Mouse (Mus musculus) olfactory bulb, adult 2 months (tissue): ENCODE measurements around the gene Nceh1. TPM values are rescaled to one million over a fixed set of nuclear protein-coding genes. Genes with fewer than 3 reads are reported as not detected.
"Not testable (repeated sequence)": the region's sequence is repeated elsewhere in the genome, so short reads cannot be mapped to it uniquely, and the experiment has no call there.

Source experiments
- H3K27ac ChIP-seq: fragments of 200-500 bp; 2 replicates; pipeline ENCODE4 v1.5.1; 2012; ENCODE audit warnings: low read depth, low read length; ENCODE audit not compliant: insufficient read depth
- H3K4me1 ChIP-seq: fragments of 200-500 bp; 2 replicates; pipeline ENCODE4 v1.6.1; 2012; ENCODE audit warnings: low read length; ENCODE audit not compliant: control insufficient read depth, insufficient read depth
- H3K4me3 ChIP-seq: fragments of 200-500 bp; 2 replicates; pipeline ENCODE4 v1.5.1; 2012; ENCODE audit warnings: mild to moderate bottlenecking, low read depth, low read length, moderate library complexity; ENCODE audit not compliant: insufficient read depth
- CTCF ChIP-seq: fragments of 200-500 bp; IDR thresholded peaks from 2 replicates; pipeline ENCODE4 v1.5.1; 2012; ENCODE audit warnings: low read depth, mild to moderate bottlenecking, low read length, moderate library complexity; ENCODE audit not compliant: insufficient read depth
- POLR2A ChIP-seq: fragments of 200-500 bp; IDR thresholded peaks from 2 replicates; pipeline ENCODE4 v1.6.1; 2012; ENCODE audit warnings: mild to moderate bottlenecking, low read depth, low read length, moderate library complexity; ENCODE audit not compliant: insufficient read depth
- WGBS: fragments of 180-500 bp; shearing (Covaris S2); methylation state at CpG from one replicate; pipeline ENCODE4 v1.1.7; 2018; 5-methylcytosine and 5-hydroxymethylcytosine counted together
- polyA plus RNA-seq: library from polyadenylated mRNA; stranded (reverse); fragments of >200 nt; gene quantifications from 2 replicates; pipeline ENCODE4 v1.2.4, GENCODE M21; 2012; ENCODE audit warnings: low replicate concordance; ENCODE audit not compliant: missing spikeins, insufficient read depth, insufficient read length

Gene Nceh1
- polyA plus RNA-seq, 1 experiment: not detected

GRCm38 (mm10) chr3:27267887-27268286, 85.1 kb downstream of the Nceh1 start:
- TF ChIP-seq POLR2A (no peak), CTCF (no peak)
- 67% methylated on average over 4 of the region's 4 CpGs for WGBS
- Histone ChIP-seq H3K27ac (no peak overlapping the region), H3K4me1 (no peaks in the 10 kb centered on the region), H3K4me3 (no peak overlapping the region)

GRCm38 (mm10) chr3:27269151-27269550, 86.4 kb downstream of the Nceh1 start:
- WGBS: 71% methylated on average over 4 of the region's 4 CpGs
- TF ChIP-seq CTCF: no peak
- TF ChIP-seq POLR2A: no peak
- Histone ChIP-seq H3K4me1 (no peaks in the 10 kb centered on the region), H3K27ac (no peak overlapping the region), H3K4me3 (no peak overlapping the region)

- 55% methylated on average over 11 of the region's 11 CpGs for WGBS
- no peaks in the 10 kb centered on the region for H3K4me1 ChIP-seq
- no peak overlapping the region for H3K4me3 ChIP-seq
- TF ChIP-seq CTCF (no peak), POLR2A (no peak)
- no peak overlapping the region for H3K27ac ChIP-seq
Measured at GRCm38 (mm10) chr3:27270160-27270962, 87.6 kb downstream of the Nceh1 start.

- no peak overlapping the region for H3K27ac ChIP-seq
- TF ChIP-seq CTCF (no peak), POLR2A (no peak)
- H3K4me1 ChIP-seq: no peaks in the 10 kb centered on the region
- H3K4me3 ChIP-seq: no peak overlapping the region
- 43% methylated on average over 7 of the region's 7 CpGs for WGBS
Measured at GRCm38 (mm10) chr3:27272926-27273745, 90.4 kb downstream of the Nceh1 start.

GRCm38 (mm10) chr3:27279286-27279925, 96.6 kb downstream of the Nceh1 start:
- 96% methylated on average over 14 of the region's 14 CpGs for WGBS
- H3K27ac ChIP-seq: not testable (repeated sequence)

GRCm38 (mm10) chr3:27280280-27280749, 97.5 kb downstream of the Nceh1 start:
- Histone ChIP-seq H3K4me1 (peaks cover 7% of the 10 kb centered on the region), H3K4me3 (no peak overlapping the region), H3K27ac (no peak overlapping the region)
- WGBS: 52% methylated on average over 11 of the region's 11 CpGs
- TF ChIP-seq CTCF (no peak), POLR2A (no peak)

More at GRCm38 (mm10) chr3:27279286-27279925, 96.6 kb downstream of the Nceh1 start:
- not testable (repeated sequence) for H3K4me3 ChIP-seq, H3K4me1 ChIP-seq

GRCm38 (mm10) chr3:27283071-27283713, 100.4 kb downstream of the Nceh1 start:
- Histone ChIP-seq H3K4me3 (peak overlapping the region; percentile 22), H3K4me1 (peaks cover 7% of the 10 kb centered on the region), H3K27ac (no peak overlapping the region)
- TF ChIP-seq CTCF (no peak), POLR2A (no peak)
- WGBS: 10% methylated on average over 27 of the region's 27 CpGs

- Histone ChIP-seq H3K27ac (no peak overlapping the region), H3K4me1 (peaks cover 7% of the 10 kb centered on the region), H3K4me3 (no peak overlapping the region)
- TF ChIP-seq POLR2A: no peak
- no peak for TF ChIP-seq CTCF
- WGBS: 55% methylated on average over 7 of the region's 7 CpGs
Measured at GRCm38 (mm10) chr3:27283796-27284195, 101.0 kb downstream of the Nceh1 start.
